Mouse (Mus musculus) liver, postnatal 0 days (tissue): ENCODE results near the gene Fhit.

ENCODE experiments used
- CTCF ChIP-seq: sonication (generic); IDR thresholded peaks from 2 replicates; pipeline ENCODE4 v1.5.1; 2016; ENCODE audit warnings: antibody characterized with exemption, low read depth
- EP300 ChIP-seq: IDR thresholded peaks from 2 replicates; pipeline ENCODE4 v1.6.1; 2016; ENCODE audit warnings: antibody characterized with exemption, low read depth, mild to moderate bottlenecking

- TF ChIP-seq EP300 = no peak
- TF ChIP-seq CTCF = no peak
Observed at GRCm38 (mm10) chr14:9632537-9632936, 1529.3 kb downstream of the Fhit start.
